Mouse (Mus musculus) E14TG2a.4 (cell line): Measurements from ENCODE around the gene Emc8.

Experiments used
- CTCF ChIP-seq: conservative IDR thresholded peaks from 2 replicates; pipeline ENCODE4 v1.5.1; 2014; ENCODE audit warnings: low read length
- NANOG ChIP-seq: IDR thresholded peaks from 2 replicates; pipeline ENCODE4 v1.6.1; 2014; ENCODE audit warnings: borderline replicate concordance, low read length, mixed read lengths
- POU5F1 ChIP-seq: IDR thresholded peaks from 2 replicates; pipeline ENCODE4 v1.6.1; 2014; ENCODE audit warnings: low read length, borderline replicate concordance

GRCm38 (mm10) chr8:120685097-120685496 is 16.7 kb upstream of the Emc8 start:
- TF ChIP-seq CTCF: no peak
- TF ChIP-seq NANOG: no peak
- no peak for TF ChIP-seq POU5F1
